Mouse (Mus musculus): ENCODE data around the gene Ceacam16. TPM values are rescaled to one million over a fixed set of nuclear protein-coding genes. Genes with fewer than 3 reads are reported as not detected.

Gene Ceacam16
- polyA plus RNA-seq, 1 experiment: 0.16 TPM

- Histone ChIP-seq H3K27me3 (replicated peaks; ENCODE audit: control insufficient read depth, insufficient read depth, low read length) (no peaks in the 10 kb centered on the region), H3K27ac (ENCODE audit: insufficient read depth, low read depth, low read length) (no peak overlapping the region)
Measured at GRCm38 (mm10) chr7:19831837-19832236, 29.3 kb downstream of the Ceacam16 start.

DNA sequence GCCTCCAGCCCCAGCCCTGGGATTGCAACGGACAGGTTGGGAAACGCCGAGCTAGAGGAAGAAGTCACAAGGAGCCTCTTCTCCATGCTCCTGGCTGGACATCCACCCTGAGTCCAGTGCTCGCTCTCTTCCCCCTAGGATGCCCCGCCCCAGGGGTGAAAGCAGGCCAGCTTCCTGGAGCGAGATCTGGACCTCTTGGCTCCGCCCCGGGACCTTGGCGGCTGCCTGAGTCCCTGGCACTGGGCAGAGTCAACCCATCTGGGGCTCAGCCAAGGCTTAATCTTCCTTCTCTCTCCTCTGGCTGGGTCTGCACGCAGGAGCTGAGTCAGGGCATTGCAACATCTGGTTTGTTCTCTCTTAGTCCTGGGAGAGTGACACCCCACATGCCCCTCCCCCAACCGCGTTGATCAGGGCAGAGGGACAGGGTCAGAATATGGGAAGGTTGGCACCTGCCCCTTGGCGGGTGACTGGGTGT lies 30.4 kb downstream of the Ceacam16 start:
- no peak for TF ChIP-seq POLR2A (IDR thresholded peaks at IDR 0.05; ENCODE audit: low read depth, low read length)
- no peak for TF ChIP-seq CTCF (conservative IDR thresholded peaks at IDR 0.05; ENCODE audit: insufficient read depth, insufficient read length, low read depth, low read length)
- H3K4me3 ChIP-seq (ENCODE audit: insufficient read depth, low read depth, low read length): no peak overlapping the region
- 11% methylated on average over 13 of the region's 13 CpGs for WGBS

More at GRCm38 (mm10) chr7:19831837-19832236, 29.3 kb downstream of the Ceacam16 start:
- WGBS: 53% methylated on average over 9 of the region's 9 CpGs
- peaks cover 11% of the 10 kb centered on the region; the same call in 1 of the 2 replicates for H3K4me1 ChIP-seq (ENCODE audit: control insufficient read depth, insufficient read depth, low read length)
- TF ChIP-seq POLR2A (IDR thresholded peaks at IDR 0.05; ENCODE audit: low read depth, low read length) (no peak), CTCF (conservative IDR thresholded peaks at IDR 0.05; ENCODE audit: insufficient read depth, insufficient read length, low read depth, low read length) (no peak)
- H3K4me3 ChIP-seq (ENCODE audit: insufficient read depth, low read depth, low read length): no peak overlapping the region
- DNase-seq: no peak
- H3K36me3 ChIP-seq (ENCODE audit: control insufficient read depth, insufficient read depth, low read length): no peaks in the 10 kb centered on the region

DNA sequence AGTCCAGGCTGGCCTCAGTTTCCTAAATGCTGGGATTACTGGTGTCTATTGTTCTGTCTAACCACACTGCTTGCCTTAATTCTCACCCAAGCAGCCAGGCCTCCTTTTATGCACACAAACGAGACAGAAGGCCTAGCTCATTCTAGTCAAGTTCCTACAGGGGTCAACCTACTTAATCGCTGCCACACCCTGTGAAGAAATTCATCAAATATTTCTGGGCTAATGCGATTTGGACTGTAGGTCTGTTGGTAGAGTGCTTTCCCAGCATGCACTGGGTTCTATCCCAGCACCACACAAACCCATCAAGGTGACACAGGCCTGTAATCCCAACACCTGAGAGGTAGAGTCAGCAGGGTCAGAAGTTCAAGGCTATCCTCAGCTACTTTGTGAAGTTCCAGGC lies 31.4 kb downstream of the Ceacam16 start:
- DNase-seq: no peak
- Histone ChIP-seq H3K36me3 (ENCODE audit: control insufficient read depth, insufficient read depth, low read length) (no peaks in the 10 kb centered on the region), H3K27ac (ENCODE audit: insufficient read depth, low read depth, low read length) (no peak overlapping the region), H3K4me3 (ENCODE audit: insufficient read depth, low read depth, low read length) (no peak overlapping the region), H3K4me1 (ENCODE audit: control insufficient read depth, insufficient read depth, low read length) (peaks cover 15% of the 10 kb centered on the region; the same call in 1 of the 2 replicates), H3K27me3 (replicated peaks; ENCODE audit: control insufficient read depth, insufficient read depth, low read length) (no peaks in the 10 kb centered on the region)
- TF ChIP-seq CTCF (conservative IDR thresholded peaks at IDR 0.05; ENCODE audit: insufficient read depth, insufficient read length, low read depth, low read length): no peak
- TF ChIP-seq POLR2A (IDR thresholded peaks at IDR 0.05; ENCODE audit: low read depth, low read length): no peak
- 83% methylated on average over 3 of the region's 3 CpGs for WGBS

More for the DNA sequence above, 30.4 kb downstream of the Ceacam16 start:
- H3K36me3 ChIP-seq (ENCODE audit: control insufficient read depth, insufficient read depth, low read length): no peaks in the 10 kb centered on the region
- peaks cover 11% of the 10 kb centered on the region; the same call in 1 of the 2 replicates for H3K4me1 ChIP-seq (ENCODE audit: control insufficient read depth, insufficient read depth, low read length)
- peak overlapping the region; percentile 32 for H3K27ac ChIP-seq (ENCODE audit: insufficient read depth, low read depth, low read length)
- peak; percentile 97 for DNase-seq
- no peaks in the 10 kb centered on the region for H3K27me3 ChIP-seq (replicated peaks; ENCODE audit: control insufficient read depth, insufficient read depth, low read length)

GRCm38 (mm10) chr7:19826756-19827155 lies 34.3 kb downstream of the Ceacam16 start:
- no peak for DNase-seq
- Histone ChIP-seq H3K4me3 (ENCODE audit: insufficient read depth, low read depth, low read length) (no peak overlapping the region), H3K27ac (ENCODE audit: insufficient read depth, low read depth, low read length) (no peak overlapping the region), H3K36me3 (ENCODE audit: control insufficient read depth, insufficient read depth, low read length) (no peaks in the 10 kb centered on the region), H3K4me1 (ENCODE audit: control insufficient read depth, insufficient read depth, low read length) (peaks cover 29% of the 10 kb centered on the region), H3K27me3 (replicated peaks; ENCODE audit: control insufficient read depth, insufficient read depth, low read length) (no peaks in the 10 kb centered on the region)
- 69% methylated on average over 6 of the region's 6 CpGs for WGBS
- TF ChIP-seq POLR2A (IDR thresholded peaks at IDR 0.05; ENCODE audit: low read depth, low read length): no peak
- TF ChIP-seq CTCF (conservative IDR thresholded peaks at IDR 0.05; ENCODE audit: insufficient read depth, insufficient read length, low read depth, low read length): no peak

DNA sequence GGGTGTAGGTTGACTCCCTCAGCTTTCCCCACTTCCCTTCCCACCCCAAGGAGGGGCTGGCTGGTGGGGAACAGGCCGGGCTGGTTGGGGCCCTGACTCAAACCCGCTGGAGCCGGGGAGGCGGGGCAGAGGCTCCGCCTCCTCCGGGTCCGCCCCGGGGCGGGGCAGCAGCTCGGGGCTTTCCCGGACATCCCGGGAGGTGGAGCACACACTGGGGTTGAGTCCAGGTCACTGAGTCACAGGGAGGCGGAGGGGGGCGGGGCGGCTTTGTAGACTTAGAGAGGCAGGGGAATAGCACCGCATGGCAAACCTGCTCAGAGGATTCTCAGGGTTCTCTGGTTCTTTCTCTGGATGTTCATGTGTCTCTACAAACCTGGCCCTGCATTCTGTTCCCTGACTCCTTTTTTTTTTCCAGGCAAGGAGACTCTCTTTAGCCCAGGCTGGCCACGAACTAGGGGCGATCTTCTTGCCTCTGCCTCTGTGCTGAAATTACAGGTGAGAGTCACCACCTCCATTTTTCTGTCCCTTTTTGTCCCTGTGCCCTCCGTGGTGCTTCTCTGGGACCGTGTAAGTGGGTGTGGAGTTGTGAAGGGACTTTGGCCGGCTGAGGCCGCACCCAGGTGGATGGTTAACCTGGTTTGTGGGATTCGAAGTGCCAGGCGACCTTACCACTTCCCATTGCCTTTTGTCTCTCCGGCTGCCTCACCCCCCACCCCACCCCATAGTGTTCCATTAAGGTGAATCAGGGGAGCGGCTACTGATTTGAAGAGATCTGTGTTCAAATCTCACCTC lies 36.7 kb downstream of the Ceacam16 start:
- H3K36me3 ChIP-seq (ENCODE audit: control insufficient read depth, insufficient read depth, low read length): no peaks in the 10 kb centered on the region
- H3K4me1 ChIP-seq (ENCODE audit: control insufficient read depth, insufficient read depth, low read length): peaks cover 18% of the 10 kb centered on the region
- WGBS: 16% methylated on average over 26 of the region's 26 CpGs
- DNase-seq: peak; percentile 95
- no peak overlapping the region for H3K4me3 ChIP-seq (ENCODE audit: insufficient read depth, low read depth, low read length)
- no peaks in the 10 kb centered on the region for H3K27me3 ChIP-seq (replicated peaks; ENCODE audit: control insufficient read depth, insufficient read depth, low read length)
- H3K27ac ChIP-seq (ENCODE audit: insufficient read depth, low read depth, low read length): peak overlapping the region; percentile 95
- TF ChIP-seq CTCF (conservative IDR thresholded peaks at IDR 0.05; ENCODE audit: insufficient read depth, insufficient read length, low read depth, low read length) (no peak), POLR2A (IDR thresholded peaks at IDR 0.05; ENCODE audit: low read depth, low read length) (no peak)

DNA sequence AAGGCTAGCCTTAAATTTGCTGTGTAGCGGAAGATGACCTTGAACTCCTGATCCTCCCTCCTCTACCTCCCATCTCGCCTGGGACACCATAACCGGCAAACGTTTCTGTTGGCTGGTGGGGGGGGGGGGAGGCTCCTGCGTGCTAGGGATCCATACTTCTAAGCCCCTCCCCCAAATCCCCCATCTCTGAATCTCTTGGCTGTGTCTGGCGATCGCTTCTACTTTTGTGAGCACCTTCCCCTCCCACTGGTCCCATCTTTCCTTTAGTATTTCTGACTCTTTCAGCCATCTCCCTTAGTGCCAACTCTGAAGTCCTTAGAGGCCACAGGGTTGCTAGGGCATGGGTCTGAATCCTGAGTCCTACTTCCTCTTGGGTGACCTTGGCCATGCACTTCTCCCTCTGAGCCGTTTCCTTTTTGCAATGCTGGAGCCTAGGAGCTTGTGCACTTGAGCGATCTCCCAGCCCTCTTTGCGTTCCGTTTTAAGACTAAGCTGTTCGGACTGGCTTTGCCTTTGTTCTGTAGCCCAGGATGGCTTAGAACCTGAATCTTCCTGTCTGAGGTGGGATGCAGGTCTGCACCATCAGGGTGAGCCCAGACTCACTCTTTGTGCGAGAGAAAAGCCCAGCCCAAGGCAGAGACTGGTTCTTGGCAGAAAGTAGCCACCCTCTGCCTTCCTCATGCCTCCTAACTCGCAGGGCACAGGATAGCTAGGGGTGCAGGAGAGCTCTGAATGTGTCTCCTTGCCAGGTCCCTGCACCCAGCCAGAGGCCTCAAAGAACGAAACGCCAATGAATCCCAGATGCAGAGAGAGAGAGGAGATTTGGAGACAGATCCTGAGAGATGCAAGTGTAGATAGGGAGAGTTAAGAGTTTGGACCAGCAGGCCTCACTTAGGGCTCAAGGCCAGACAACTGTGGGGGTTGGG lies 37.6 kb downstream of the Ceacam16 start:
- Histone ChIP-seq H3K27ac (ENCODE audit: insufficient read depth, low read depth, low read length) (peak overlapping the region; percentile 95), H3K4me1 (ENCODE audit: control insufficient read depth, insufficient read depth, low read length) (peaks cover 18% of the 10 kb centered on the region), H3K4me3 (ENCODE audit: insufficient read depth, low read depth, low read length) (no peak overlapping the region), H3K36me3 (ENCODE audit: control insufficient read depth, insufficient read depth, low read length) (no peaks in the 10 kb centered on the region), H3K27me3 (replicated peaks; ENCODE audit: control insufficient read depth, insufficient read depth, low read length) (no peaks in the 10 kb centered on the region)
- 33% methylated on average over 16 of the region's 16 CpGs for WGBS
- TF ChIP-seq POLR2A (IDR thresholded peaks at IDR 0.05; ENCODE audit: low read depth, low read length) (no peak), CTCF (conservative IDR thresholded peaks at IDR 0.05; ENCODE audit: insufficient read depth, insufficient read length, low read depth, low read length) (no peak)
- DNase-seq: peak; percentile 59

All from kidney, adult 2 months (tissue).